Comparison of ENCODE assay signal across 31 mouse cellular contexts in genomic region chr17:51555854-51556253, GRCm38 (mm10).
"Had no signal": no experiment of that assay in that cellular context is flagged by ENCODE, and none has a peak within 500 bp of the region (broad histone marks: within the 10 kb centered on the region; RNA-seq: fewer than 3 reads in every experiment).

No protein-coding gene starts in this region.

- DNase-seq: left cerebral cortex, postnatal 4 days; liver; liver, embryonic 13.5 days; lung, adult 18-20 months; lung, adult 2 months; lung, embryonic 14.5 days; lung, postnatal 10 days; lung, postnatal 14 days; lung, postnatal 36 days; lung, postnatal 4 days; midbrain, embryonic 14.5 days had no signal

- H3K27ac ChIP-seq: limb, embryonic 10.5 days; limb, embryonic 12.5 days; limb, embryonic 13.5 days; limb, embryonic 15.5 days; liver, embryonic 12.5 days; liver, embryonic 13.5 days; liver, embryonic 14.5 days; liver, embryonic 15.5 days; lung, embryonic 15.5 days; macrophage; midbrain, embryonic 10.5 days; midbrain, embryonic 12.5 days; midbrain, embryonic 13.5 days; midbrain, embryonic 15.5 days; neural tube, embryonic 12.5 days had no signal

- ATAC-seq: liver, embryonic 12.5 days; lung, postnatal 0 days; midbrain, embryonic 13.5 days; midbrain, embryonic 15.5 days; midbrain, embryonic 16.5 days had no signal

- H3K4me2 ChIP-seq: limb, embryonic 12.5 days; limb, embryonic 13.5 days; limb, embryonic 15.5 days; liver, embryonic 11.5 days; liver, embryonic 12.5 days; liver, embryonic 13.5 days; liver, embryonic 15.5 days; lung, embryonic 14.5 days; lung, embryonic 15.5 days; midbrain, embryonic 11.5 days; midbrain, embryonic 12.5 days; midbrain, embryonic 13.5 days; midbrain, embryonic 15.5 days; neural tube, embryonic 12.5 days had no signal

- H3K4me3 ChIP-seq: limb, embryonic 10.5 days; limb, embryonic 12.5 days; limb, embryonic 13.5 days; limb, embryonic 15.5 days; liver, embryonic 12.5 days; liver, embryonic 13.5 days; liver, embryonic 15.5 days; lung, embryonic 15.5 days; megakaryocyte, embryonic 14.5 days; midbrain, embryonic 10.5 days; midbrain, embryonic 12.5 days; midbrain, embryonic 13.5 days; midbrain, embryonic 15.5 days; myocyte; neural tube, embryonic 12.5 days had no signal

- H3K9me3 ChIP-seq: limb, embryonic 10.5 days; limb, embryonic 12.5 days; limb, embryonic 15.5 days; liver, embryonic 12.5 days; liver, embryonic 13.5 days; liver, embryonic 15.5 days; lung, embryonic 15.5 days; midbrain, embryonic 10.5 days; midbrain, embryonic 12.5 days; midbrain, embryonic 13.5 days; midbrain, embryonic 15.5 days; neural tube, embryonic 12.5 days had no signal

- H3K9ac ChIP-seq: limb, embryonic 12.5 days; limb, embryonic 13.5 days; limb, embryonic 15.5 days; liver, embryonic 12.5 days; liver, embryonic 13.5 days; liver, embryonic 14.5 days; liver, embryonic 15.5 days; lung, embryonic 14.5 days; lung, embryonic 15.5 days; midbrain, embryonic 12.5 days; midbrain, embryonic 13.5 days; midbrain, embryonic 15.5 days; neural tube, embryonic 12.5 days had no signal

- H3K27me3 ChIP-seq: limb, embryonic 12.5 days; limb, embryonic 13.5 days; limb, embryonic 15.5 days; liver, embryonic 12.5 days; liver, embryonic 13.5 days; liver, embryonic 15.5 days; lung, embryonic 15.5 days; megakaryocyte, embryonic 14.5 days; midbrain, embryonic 12.5 days; midbrain, embryonic 13.5 days; midbrain, embryonic 15.5 days; neural tube, embryonic 12.5 days had no signal

- H3K4me1 ChIP-seq: limb, embryonic 10.5 days; limb, embryonic 12.5 days; limb, embryonic 13.5 days; limb, embryonic 15.5 days; liver, embryonic 13.5 days; liver, embryonic 15.5 days; lung, embryonic 15.5 days; megakaryocyte, embryonic 14.5 days; midbrain, embryonic 10.5 days; midbrain, embryonic 12.5 days; midbrain, embryonic 13.5 days; midbrain, embryonic 15.5 days; neural tube, embryonic 12.5 days had no signal

- H3K36me3 ChIP-seq: limb, embryonic 10.5 days; limb, embryonic 12.5 days; limb, embryonic 13.5 days; limb, embryonic 15.5 days; liver, embryonic 12.5 days; liver, embryonic 13.5 days; liver, embryonic 15.5 days; lung, embryonic 15.5 days; midbrain, embryonic 10.5 days; midbrain, embryonic 12.5 days; midbrain, embryonic 13.5 days; midbrain, embryonic 15.5 days; neural tube, embryonic 12.5 days had no signal
